In genomic region chr9:7551943-7552342, GRCm38 (mm10) we compare ENCODE assay signal across 27 mouse cellular contexts. TPM values are rescaled to one million over a fixed set of nuclear protein-coding genes. Genes with fewer than 3 reads are reported as not detected.
A peak's percentile ranks its signal among the peaks of the same experiment; 100 is the strongest.
DNase-seq lines count a peak whose midpoint lies in the region; ATAC-seq and TF ChIP-seq lines count a peak whose summit lies in the region.
"Had no signal": no experiment of that assay in that cellular context is flagged by ENCODE, and none has a peak within 500 bp of the region (broad histone marks: within the 10 kb centered on the region; RNA-seq: fewer than 3 reads in every experiment).

No protein-coding gene starts in this region.

- no peaks in the 10 kb centered on the region for H3K4me1 ChIP-seq in intestine, postnatal 0 days (replicated peaks; ENCODE audit: control insufficient read depth, insufficient read depth, low read length)
- H3K4me1 ChIP-seq: embryonic facial prominence, embryonic 10.5 days; embryonic facial prominence, embryonic 12.5 days; forebrain, embryonic 13.5 days; forebrain, embryonic 15.5 days had no signal

- H3K9ac ChIP-seq in intestine, postnatal 0 days (ENCODE audit: low read depth, low read length) = no peak overlapping the region
- H3K9ac ChIP-seq: embryonic facial prominence, embryonic 12.5 days; forebrain, embryonic 13.5 days; forebrain, embryonic 15.5 days; forebrain, postnatal 0 days had no signal

- no peaks in the 10 kb centered on the region for H3K36me3 ChIP-seq in intestine, postnatal 0 days (ENCODE audit: control insufficient read depth, insufficient read depth)
- H3K36me3 ChIP-seq: embryonic facial prominence, embryonic 10.5 days; embryonic facial prominence, embryonic 12.5 days; forebrain, embryonic 15.5 days had no signal

- DNase-seq in testis, postnatal 14 days (ENCODE audit: low spot score) = no peak
- DNase-seq: adrenal gland, adult 2 months; adrenal gland, postnatal 10 days; adrenal gland, postnatal 25 days; cerebellum, adult 11 months; cerebellum, adult 18-20 months; cerebellum, adult 8-10 months; cerebellum, adult 9-11 months; cerebellum, postnatal 14 days; cerebellum, postnatal 36 days; forebrain, postnatal 0 days had no signal

- no peak for TF ChIP-seq CTCF in intestine, postnatal 0 days (IDR thresholded peaks at IDR 0.05; ENCODE audit: low read depth)

- no peaks in the 10 kb centered on the region for H3K9me3 ChIP-seq in intestine, postnatal 0 days (ENCODE audit: control insufficient read depth)
- H3K9me3 ChIP-seq: embryonic facial prominence, embryonic 10.5 days; embryonic facial prominence, embryonic 12.5 days; forebrain, embryonic 13.5 days; forebrain, embryonic 15.5 days had no signal

- H3K27ac ChIP-seq in intestine, postnatal 0 days (ENCODE audit: low read depth, low read length) = no peak overlapping the region
- H3K27ac ChIP-seq: embryonic facial prominence, embryonic 10.5 days; embryonic facial prominence, embryonic 12.5 days; forebrain, embryonic 13.5 days; forebrain, embryonic 15.5 days had no signal

- H3K4me3 ChIP-seq in intestine, postnatal 0 days (ENCODE audit: low read depth, low read length) = no peak overlapping the region
- H3K4me3 ChIP-seq: embryonic facial prominence, embryonic 10.5 days; embryonic facial prominence, embryonic 12.5 days; forebrain, embryonic 13.5 days; forebrain, embryonic 15.5 days had no signal

- no peak overlapping the region for H3K4me2 ChIP-seq in intestine, postnatal 0 days (replicated peaks; ENCODE audit: low read depth)
- H3K4me2 ChIP-seq: embryonic facial prominence, embryonic 12.5 days; forebrain, embryonic 13.5 days; forebrain, embryonic 15.5 days had no signal

- 0 out of 2 replicates have a peak, but pooled peaks have one; percentile 31 for ATAC-seq in common myeloid progenitor, adult 5-6 weeks (replicated peaks; ENCODE audit: low read depth, poor library complexity, severe bottlenecking)
- ATAC-seq in granulocyte monocyte progenitor cell, adult 5-6 weeks (replicated peaks; ENCODE audit: poor library complexity, severe bottlenecking) = peak; percentile 66
- peak; percentile 70 for ATAC-seq in megakaryocyte progenitor cell, adult 5-6 weeks (replicated peaks; ENCODE audit: poor library complexity)
- no peak for ATAC-seq in intestine, postnatal 0 days
- ATAC-seq: forebrain, embryonic 13.5 days; forebrain, embryonic 15.5 days; forebrain, postnatal 0 days had no signal

- no peaks in the 10 kb centered on the region for H3K27me3 ChIP-seq in intestine, postnatal 0 days (replicated peaks; ENCODE audit: control insufficient read depth, insufficient read depth, low read length)
- H3K27me3 ChIP-seq: embryonic facial prominence, embryonic 12.5 days; forebrain, embryonic 13.5 days; forebrain, embryonic 15.5 days had no signal

RNA-seq across cellular contexts. Expression of gene Mmp8, which starts 6.3 kb away (rescaled TPM):
- 2.6 and 3.6 TPM in 2 replicates for total RNA-seq in common myeloid progenitor, adult 5-6 weeks (2017)
- total RNA-seq in granulocyte monocyte progenitor cell, adult 5-6 weeks (2014; fragmentation: Nextera tagmentation) = 2.3 and 4.7 TPM in 2 replicates
- 14.0 and 15.2 TPM in 2 replicates for total RNA-seq in granulocyte monocyte progenitor cell, adult 5-6 weeks (2017)
- total RNA-seq in megakaryocyte progenitor cell, adult 5-6 weeks (2015) = 15.8 and 18.2 TPM in 2 replicates
- 13.2 and 18.4 TPM in 2 replicates for total RNA-seq in megakaryocyte progenitor cell, adult 5-6 weeks (2017)
- polyA plus RNA-seq in intestine, postnatal 0 days (2015; fragmentation: Nextera tagmentation; extraction: Ambion mirVana) = 0.05 and 0.09 TPM in 2 replicates
- total RNA-seq: ES-E14, MEL had no signal
- polyA plus RNA-seq: adrenal gland, adult 2 months; C2C12; cortical plate, adult 2 months; embryonic facial prominence, embryonic 10.5 days; forebrain, embryonic 11.5 days; forebrain, embryonic 13.5 days; forebrain, embryonic 15.5 days had no signal

RNA-seq across cellular contexts. Expression of gene Mmp27, which starts 19.3 kb away (rescaled TPM):
- total RNA-seq in common myeloid progenitor, adult 5-6 weeks (2017) = 0.18 TPM in 1 of 2 replicates, not detected in the other
- total RNA-seq in granulocyte monocyte progenitor cell, adult 5-6 weeks (2014; fragmentation: Nextera tagmentation) = not detected in 2 replicates
- 0.47 TPM in 1 of 2 replicates, not detected in the other for total RNA-seq in granulocyte monocyte progenitor cell, adult 5-6 weeks (2017)
- total RNA-seq in megakaryocyte progenitor cell, adult 5-6 weeks (2015) = not detected in 2 replicates
- total RNA-seq in megakaryocyte progenitor cell, adult 5-6 weeks (2017) = 0.25 TPM in 1 of 2 replicates, not detected in the other
- polyA plus RNA-seq in intestine, postnatal 0 days (2015; fragmentation: Nextera tagmentation; extraction: Ambion mirVana) = 0.14 and 0.26 TPM in 2 replicates
- total RNA-seq: ES-E14; forebrain, postnatal 0 days had no signal
- polyA plus RNA-seq: brain, embryonic 14.5 days; C2C12; cortical plate, adult 2 months; embryonic facial prominence, embryonic 10.5 days; embryonic facial prominence, embryonic 12.5 days; forebrain, embryonic 11.5 days; forebrain, embryonic 13.5 days; forebrain, embryonic 15.5 days; forebrain, postnatal 0 days had no signal

RNA-seq across cellular contexts. Expression of gene Mmp10, which starts 49.8 kb away (rescaled TPM):
- not detected in 2 replicates for total RNA-seq in common myeloid progenitor, adult 5-6 weeks (2017)
- not detected in 2 replicates for total RNA-seq in granulocyte monocyte progenitor cell, adult 5-6 weeks (2014; fragmentation: Nextera tagmentation)
- total RNA-seq in granulocyte monocyte progenitor cell, adult 5-6 weeks (2017) = not detected in 2 replicates
- total RNA-seq in megakaryocyte progenitor cell, adult 5-6 weeks (2015) = not detected in 2 replicates
- total RNA-seq in megakaryocyte progenitor cell, adult 5-6 weeks (2017) = not detected in 2 replicates
- polyA plus RNA-seq in intestine, postnatal 0 days (2015; fragmentation: Nextera tagmentation; extraction: Ambion mirVana) = 6.9 and 8.5 TPM in 2 replicates
- total RNA-seq: adrenal gland, adult 2 months; adrenal gland, postnatal 10 days; adrenal gland, postnatal 25 days; adrenal gland, postnatal 4 days; forebrain, postnatal 0 days; MEL had no signal
- polyA plus RNA-seq: adrenal gland, adult 2 months; brain, embryonic 14.5 days; cortical plate, adult 2 months; embryonic facial prominence, embryonic 10.5 days; embryonic facial prominence, embryonic 12.5 days; embryonic facial prominence, embryonic 14.5 days; forebrain, embryonic 11.5 days; forebrain, embryonic 13.5 days; forebrain, embryonic 15.5 days; forebrain, postnatal 0 days had no signal
